Mouse (Mus musculus): ENCODE data around the gene Dlg2.

DNA sequence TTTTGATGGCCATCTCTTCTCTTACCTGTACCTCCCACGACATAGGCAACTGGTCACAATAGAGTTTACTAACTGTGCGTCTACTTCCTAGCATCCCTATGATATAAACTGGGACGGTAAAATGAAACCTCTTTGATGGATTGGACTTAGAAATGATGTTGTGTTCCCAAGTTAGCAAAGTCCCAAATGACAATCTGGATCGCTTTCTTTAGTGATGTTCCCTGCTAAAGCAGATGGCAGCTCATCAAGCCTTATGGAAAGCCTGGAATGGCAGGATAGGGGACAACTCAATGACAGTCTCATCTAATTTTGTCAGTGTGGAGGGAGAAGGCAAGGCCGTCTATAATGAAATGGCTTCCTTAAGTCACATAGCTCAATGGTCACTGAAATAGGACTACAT lies 472.7 kb downstream of the Dlg2 start:
- TF ChIP-seq GATA1 (IDR thresholded peaks at IDR 0.05; ENCODE audit: borderline replicate concordance, low read length): no peak
- TF ChIP-seq FLI1 (IDR thresholded peaks at IDR 0.05; ENCODE audit: low read length): no peak
